Mouse (Mus musculus) bone marrow, adult 2 months (tissue): ENCODE measurements around the gene Asic4.

Experiments used
- CTCF ChIP-seq: fragments of 200-500 bp; IDR thresholded peaks from 2 replicates; pipeline ENCODE4 v1.5.1; 2011; ENCODE audit warnings: low read length, control low read depth; ENCODE audit not compliant: control insufficient read depth, insufficient read depth
- POLR2A ChIP-seq: fragments of 200-500 bp; IDR thresholded peaks from 2 replicates; pipeline ENCODE4 v1.6.1; 2011; ENCODE audit warnings: low read depth, mild to moderate bottlenecking, control low read depth, low read length, borderline replicate concordance; ENCODE audit not compliant: control insufficient read depth

- TF ChIP-seq POLR2A: no peak
- no peak for TF ChIP-seq CTCF
These were observed 29.4 kb downstream of the Asic4 start for GRCm38 (mm10) chr1:75479635-75479989.
